Mouse (Mus musculus) liver, embryonic 12.5 days (tissue): Measurements from ENCODE around the gene Cyb561. TPM values are rescaled to one million over a fixed set of nuclear protein-coding genes. Genes with fewer than 3 reads are reported as not detected.

Experiments
- ATAC-seq: fragments of 200-750 bp; cut with Nextera tagmentation; 2 replicates; pipeline ENCODE4 v1.8.0; 2017; ENCODE audit warnings: moderate number of reproducible peaks, mild to moderate bottlenecking, moderate library complexity
- H3K27ac ChIP-seq: fragments of 300-500 bp; sonication (generic); 2 replicates; pipeline ENCODE4 v1.5.1; 2016; ENCODE audit warnings: mild to moderate bottlenecking
- H3K27me3 ChIP-seq: fragments of 300-500 bp; sonication (generic); replicated peaks from 2 replicates; pipeline ENCODE4 v1.6.1; 2016; ENCODE audit warnings: mild to moderate bottlenecking, moderate library complexity
- H3K36me3 ChIP-seq: fragments of 300-500 bp; sonication (generic); 2 replicates; pipeline ENCODE4 v1.6.1; 2016; ENCODE audit warnings: mild to moderate bottlenecking, moderate library complexity
- H3K4me1 ChIP-seq: fragments of 300-500 bp; sonication (generic); 2 replicates; pipeline ENCODE4 v1.6.1; 2016
- H3K4me2 ChIP-seq: fragments of 300-500 bp; sonication (generic); 2 replicates; pipeline ENCODE4 v1.6.1; 2016; ENCODE audit warnings: mild to moderate bottlenecking, moderate library complexity
- H3K4me3 ChIP-seq: fragments of 300-500 bp; sonication (generic); 2 replicates; pipeline ENCODE4 v1.5.1; 2016; ENCODE audit warnings: mild to moderate bottlenecking, moderate library complexity
- H3K9ac ChIP-seq: fragments of 300-500 bp; sonication (generic); 2 replicates; pipeline ENCODE4 v1.6.1; 2016; ENCODE audit warnings: mild to moderate bottlenecking, moderate library complexity
- H3K9me3 ChIP-seq: fragments of 300-500 bp; sonication (generic); replicated peaks from 2 replicates; pipeline ENCODE4 v1.6.1; 2016; ENCODE audit warnings: mild to moderate bottlenecking, moderate library complexity
- WGBS: fragments of 180-500 bp; shearing (Covaris S2); methylation state at CpG from one replicate; pipeline ENCODE4 v1.1.7; 2016; ENCODE audit not compliant: insufficient replicate concordance; 5-methylcytosine and 5-hydroxymethylcytosine counted together
- polyA plus RNA-seq: library from polyadenylated mRNA; unstranded; fragments of >200 nt; fragmentation: Nextera tagmentation; extraction: Ambion mirVana; gene quantifications from 2 replicates; pipeline ENCODE4 v1.2.1, GENCODE M21; 2016

Gene Cyb561
- polyA plus RNA-seq = 1.9 TPM in 2 replicates

DNA sequence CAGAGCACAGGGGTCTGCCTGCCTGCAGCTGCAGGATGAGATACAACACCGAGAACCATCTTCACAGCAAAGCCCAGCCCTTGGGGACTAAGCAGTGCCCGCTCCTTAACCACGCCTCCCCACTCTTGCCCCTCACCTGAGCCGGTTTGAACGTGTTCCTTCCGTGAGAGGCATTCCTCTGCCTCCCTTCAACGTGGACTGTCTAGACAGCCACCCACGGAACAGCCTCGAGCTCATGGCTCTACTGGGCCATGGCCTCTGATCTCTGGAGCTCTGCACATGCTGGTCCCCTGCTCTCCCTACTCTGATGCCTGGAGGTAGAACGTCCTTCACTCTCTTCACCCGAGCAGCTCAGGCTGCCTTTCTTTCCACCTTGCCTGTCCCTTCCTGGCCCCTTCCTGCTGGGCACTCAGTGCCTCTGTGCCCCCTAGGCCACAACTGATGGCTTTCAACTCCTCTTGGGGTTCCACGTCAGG, at the start of gene Cyb561:
TSS of gene Cyb561 (minus strand) at position 426 of the 476 bp plus-strand sequence.
- WGBS = 56% methylated on average over 12 of the region's 12 CpGs
- Histone ChIP-seq H3K36me3 (no peaks in the 10 kb centered on the region), H3K4me2 (no peak within 1 kb of the TSS), H3K27me3 (peaks cover 37% of the 10 kb centered on the region), H3K4me3 (no peak within 1 kb of the TSS), H3K4me1 (no peaks in the 10 kb centered on the region), H3K9ac (no peak within 1 kb of the TSS), H3K9me3 (no peaks in the 10 kb centered on the region), H3K27ac (no peak within 1 kb of the TSS)
- ATAC-seq = no peak

DNA sequence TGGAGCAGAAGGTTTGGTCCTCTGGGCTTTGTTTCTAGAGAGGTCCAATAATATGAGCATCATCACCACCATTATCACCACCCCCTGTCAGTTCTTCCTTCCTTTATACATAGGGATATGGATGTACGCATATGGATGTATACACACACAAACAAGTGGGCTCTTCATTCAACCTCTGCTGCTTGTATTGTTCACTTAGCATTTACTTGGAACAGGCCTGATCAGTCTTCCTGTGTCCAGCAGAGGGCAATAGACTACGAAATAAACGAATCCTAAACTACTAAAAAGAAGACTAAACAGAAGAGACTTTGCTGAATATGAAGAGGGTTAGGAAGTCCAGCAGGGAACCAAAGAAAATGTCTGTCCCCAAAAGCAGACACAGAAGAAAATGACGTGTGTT, 48.6 kb upstream of the Cyb561 start:
- no peaks in the 10 kb centered on the region for H3K9me3 ChIP-seq
- H3K4me1 ChIP-seq = 0 out of 2 replicates have a peak, but pooled peaks cover 6% of the 10 kb centered on the region
- H3K4me3 ChIP-seq = no peak overlapping the region
- 30% methylated on average over 4 of the region's 4 CpGs for WGBS
- no peak overlapping the region for H3K4me2 ChIP-seq
- no peaks in the 10 kb centered on the region for H3K36me3 ChIP-seq
- peaks cover 30% of the 10 kb centered on the region; the same call in 1 of the 2 replicates for H3K27me3 ChIP-seq
- no peak for ATAC-seq
- no peak overlapping the region for H3K9ac ChIP-seq
- no peak overlapping the region for H3K27ac ChIP-seq

GRCm38 (mm10) chr11:106000062-106000461, 46.9 kb upstream of the Cyb561 start:
- 69% methylated on average over 6 of the region's 6 CpGs for WGBS
- no peak overlapping the region for H3K9ac ChIP-seq
- H3K4me3 ChIP-seq = no peak overlapping the region
- no peak overlapping the region for H3K4me2 ChIP-seq
- no peaks in the 10 kb centered on the region for H3K9me3 ChIP-seq
- no peaks in the 10 kb centered on the region for H3K4me1 ChIP-seq
- peaks cover 27% of the 10 kb centered on the region for H3K27me3 ChIP-seq
- H3K36me3 ChIP-seq = no peaks in the 10 kb centered on the region
- no peak for ATAC-seq
- no peak overlapping the region for H3K27ac ChIP-seq

DNA sequence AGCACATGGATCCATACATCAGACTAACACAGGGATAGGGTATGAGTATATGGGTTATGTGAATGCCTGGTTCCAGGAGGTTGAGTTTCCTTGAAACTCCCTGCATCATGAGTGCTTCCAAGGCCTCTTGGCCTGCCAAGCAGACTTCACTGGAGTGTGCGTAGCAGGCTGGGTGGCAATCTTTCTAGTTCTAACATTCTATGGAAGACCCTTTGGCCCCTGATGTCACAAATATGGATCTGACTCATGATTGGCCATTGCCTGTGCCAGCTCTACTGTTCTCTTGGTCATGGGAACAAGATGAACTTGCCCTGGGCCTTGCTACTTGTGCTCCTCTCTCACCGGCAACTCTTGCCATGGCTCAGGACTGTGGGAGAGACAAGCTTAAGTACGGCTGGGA, 41.2 kb upstream of the Cyb561 start, which contains the start of gene Ace3:
TSS of gene Ace3 (plus strand) at position 301 of the 400 bp plus-strand sequence.
- H3K27me3 ChIP-seq = peaks cover 17% of the 10 kb centered on the region

GRCm38 (mm10) chr11:105990231-105990630, 37.1 kb upstream of the Cyb561 start:
- 34% methylated on average over 2 of the region's 2 CpGs for WGBS
- Histone ChIP-seq H3K27ac (no peak overlapping the region), H3K27me3 (peaks cover 13% of the 10 kb centered on the region), H3K4me2 (no peak overlapping the region), H3K36me3 (no peaks in the 10 kb centered on the region), H3K4me1 (0 out of 2 replicates have a peak, but pooled peaks cover 3% of the 10 kb centered on the region), H3K9ac (no peak overlapping the region), H3K9me3 (no peaks in the 10 kb centered on the region), H3K4me3 (no peak overlapping the region)
- no peak for ATAC-seq

More for the DNA sequence above, 41.2 kb upstream of the Cyb561 start, which contains the start of gene Ace3:
- Histone ChIP-seq H3K4me2 (no peak within 1 kb of the TSS), H3K9me3 (no peaks in the 10 kb centered on the region), H3K27ac (no peak within 1 kb of the TSS), H3K4me3 (no peak within 1 kb of the TSS), H3K36me3 (no peaks in the 10 kb centered on the region), H3K4me1 (0 out of 2 replicates have a peak, but pooled peaks cover 3% of the 10 kb centered on the region), H3K9ac (no peak within 1 kb of the TSS)
- 85% methylated on average over 3 of the region's 3 CpGs for WGBS
- no peak for ATAC-seq

DNA sequence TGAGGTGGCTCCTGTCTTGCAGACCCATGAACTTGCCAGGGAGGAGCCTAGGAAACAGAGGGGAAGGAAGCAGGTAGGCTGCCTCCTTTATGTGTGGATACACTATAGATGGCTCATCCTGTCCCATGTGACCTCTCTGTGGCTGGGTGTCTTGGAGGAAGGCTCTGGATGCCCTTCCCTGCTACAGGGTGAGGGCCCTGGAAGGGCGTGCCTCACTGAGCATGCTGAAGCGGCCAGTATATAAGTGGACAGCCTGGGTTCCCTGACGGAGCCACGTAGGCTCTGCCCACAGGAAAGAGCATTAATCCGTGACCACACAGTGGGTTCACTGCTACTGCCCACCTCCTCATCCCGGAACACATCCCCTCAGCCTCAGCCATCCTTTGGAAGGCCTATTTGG, 36.3 kb upstream of the Cyb561 start:
- no peak overlapping the region for H3K9ac ChIP-seq
- no peak overlapping the region for H3K27ac ChIP-seq
- H3K4me2 ChIP-seq = no peak overlapping the region
- ATAC-seq = no peak
- no peaks in the 10 kb centered on the region for H3K9me3 ChIP-seq
- H3K4me1 ChIP-seq = 0 out of 2 replicates have a peak, but pooled peaks cover 3% of the 10 kb centered on the region
- H3K27me3 ChIP-seq = peaks cover 13% of the 10 kb centered on the region; the same call in 1 of the 2 replicates
- no peaks in the 10 kb centered on the region for H3K36me3 ChIP-seq
- H3K4me3 ChIP-seq = no peak overlapping the region
- 58% methylated on average over 6 of the region's 6 CpGs for WGBS

DNA sequence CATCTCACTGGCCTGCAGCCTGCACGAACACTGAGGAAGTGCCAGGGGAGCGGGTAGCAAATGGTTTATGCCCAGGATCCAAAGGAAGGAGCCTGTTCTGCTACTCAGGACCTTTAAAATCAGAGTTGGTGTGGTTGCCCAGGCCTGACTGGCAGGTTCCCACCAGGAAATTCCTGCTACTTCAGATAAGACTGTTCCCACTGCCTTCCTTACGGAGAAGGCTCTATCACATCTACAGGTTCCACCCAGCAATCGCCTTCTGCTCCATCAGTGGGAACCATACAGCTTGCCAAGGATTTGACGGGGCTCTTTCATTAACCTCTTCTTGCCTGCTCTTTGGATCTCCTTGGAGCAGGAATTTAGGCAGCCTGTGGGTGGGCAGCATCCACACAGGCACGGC, 34.3 kb upstream of the Cyb561 start:
- H3K4me2 ChIP-seq = no peak overlapping the region
- no peak overlapping the region for H3K27ac ChIP-seq

DNA sequence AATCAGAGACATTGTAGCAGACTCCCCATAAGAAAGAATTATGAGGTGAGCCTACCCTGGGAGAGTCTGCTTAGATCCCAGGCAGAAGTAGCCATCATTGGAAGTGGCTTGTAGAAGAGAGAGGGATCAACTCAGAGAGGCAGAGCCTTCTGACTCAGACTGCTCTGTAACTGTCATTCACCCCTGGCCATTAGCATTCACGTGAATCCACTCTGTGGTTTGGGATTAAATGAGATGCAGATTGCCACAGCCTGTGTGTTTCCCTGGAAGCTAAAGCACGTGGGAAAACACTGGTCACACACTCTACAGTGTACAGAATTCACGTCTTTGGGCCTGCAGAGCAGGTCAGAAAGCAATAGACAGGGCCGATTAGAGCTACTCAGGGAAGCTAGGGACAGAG, 31.3 kb upstream of the Cyb561 start:
- Histone ChIP-seq H3K4me2 (no peak overlapping the region), H3K4me1 (no peaks in the 10 kb centered on the region), H3K27ac (no peak overlapping the region), H3K9me3 (no peaks in the 10 kb centered on the region), H3K4me3 (no peak overlapping the region), H3K27me3 (peaks cover 17% of the 10 kb centered on the region), H3K36me3 (no peaks in the 10 kb centered on the region), H3K9ac (no peak overlapping the region)
- no peak for ATAC-seq
- WGBS = 47% methylated on average over 4 of the region's 4 CpGs

More for the DNA sequence above, 34.3 kb upstream of the Cyb561 start:
- no peak overlapping the region for H3K4me3 ChIP-seq
- H3K9me3 ChIP-seq = no peaks in the 10 kb centered on the region
- 40% methylated on average over 6 of the region's 6 CpGs for WGBS
- H3K9ac ChIP-seq = no peak overlapping the region
- 0 out of 2 replicates have a peak, but pooled peaks cover 3% of the 10 kb centered on the region for H3K4me1 ChIP-seq
- H3K27me3 ChIP-seq = peaks cover 13% of the 10 kb centered on the region; the same call in 1 of the 2 replicates
- H3K36me3 ChIP-seq = no peaks in the 10 kb centered on the region
- ATAC-seq = no peak

DNA sequence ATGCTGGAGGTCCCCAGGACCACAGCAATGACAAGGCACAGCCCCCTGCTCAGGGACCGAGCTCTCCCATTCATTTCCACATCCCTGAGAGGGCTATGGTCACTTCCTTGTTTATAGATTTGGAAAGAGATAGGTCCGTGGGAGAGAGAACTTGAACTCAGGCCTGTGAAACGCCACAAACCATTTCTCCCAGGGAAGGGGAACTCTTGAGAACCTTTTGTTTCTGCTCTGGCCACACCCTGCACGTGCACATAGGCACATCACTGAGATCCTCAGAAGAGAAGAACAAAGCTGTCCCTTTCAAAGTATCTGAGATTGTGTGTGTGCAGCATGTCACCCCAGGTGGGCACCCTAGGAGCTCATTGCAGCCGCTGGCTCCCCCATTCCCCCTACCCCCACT, 25.5 kb upstream of the Cyb561 start:
- no peaks in the 10 kb centered on the region for H3K4me1 ChIP-seq

DNA sequence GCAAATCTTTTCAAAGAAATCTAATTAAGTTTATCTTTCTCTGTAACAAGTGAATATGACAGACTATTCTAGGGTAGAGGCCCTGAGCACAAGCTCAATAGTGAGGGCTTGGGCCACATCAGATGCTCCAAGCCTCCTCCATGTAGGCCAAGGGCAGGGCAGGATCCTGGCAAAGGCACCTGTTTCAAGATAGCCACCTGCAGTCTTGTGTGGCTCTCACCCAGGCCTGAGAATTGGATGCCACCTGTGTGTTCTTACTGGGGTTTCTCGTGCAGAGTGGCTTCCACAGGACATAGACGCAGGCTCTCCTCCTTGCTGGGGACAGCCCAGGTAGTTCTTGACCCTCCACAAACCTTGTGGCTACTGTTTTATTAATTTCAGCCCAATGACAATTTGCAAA, 25.1 kb upstream of the Cyb561 start:
- no peak overlapping the region for H3K4me3 ChIP-seq
- H3K27me3 ChIP-seq = peaks cover 46% of the 10 kb centered on the region
- no peak overlapping the region for H3K27ac ChIP-seq
- no peaks in the 10 kb centered on the region for H3K36me3 ChIP-seq
- H3K4me2 ChIP-seq = no peak overlapping the region
- no peaks in the 10 kb centered on the region for H3K4me1 ChIP-seq
- no peak overlapping the region for H3K9ac ChIP-seq
- H3K9me3 ChIP-seq = no peaks in the 10 kb centered on the region
- ATAC-seq = no peak
- WGBS = 57% methylated on average over 2 of the region's 2 CpGs

More for the DNA sequence above, 25.5 kb upstream of the Cyb561 start:
- Histone ChIP-seq H3K9ac (no peak overlapping the region), H3K4me2 (no peak overlapping the region), H3K27me3 (peaks cover 41% of the 10 kb centered on the region), H3K36me3 (no peaks in the 10 kb centered on the region), H3K27ac (no peak overlapping the region), H3K9me3 (no peaks in the 10 kb centered on the region), H3K4me3 (no peak overlapping the region)
- no peak for ATAC-seq
- WGBS = 42% methylated on average over 5 of the region's 5 CpGs

- no peaks in the 10 kb centered on the region for H3K9me3 ChIP-seq
- H3K36me3 ChIP-seq = no peaks in the 10 kb centered on the region
- no peak overlapping the region for H3K4me2 ChIP-seq
- ATAC-seq = no peak
- no peak overlapping the region for H3K27ac ChIP-seq
- WGBS = 75% methylated on average over 5 of the region's 5 CpGs
- H3K4me1 ChIP-seq = no peaks in the 10 kb centered on the region
- H3K9ac ChIP-seq = no peak overlapping the region
- peaks cover 68% of the 10 kb centered on the region for H3K27me3 ChIP-seq
- H3K4me3 ChIP-seq = no peak overlapping the region
Measured at GRCm38 (mm10) chr11:105975636-105976035, 22.5 kb upstream of the Cyb561 start.

DNA sequence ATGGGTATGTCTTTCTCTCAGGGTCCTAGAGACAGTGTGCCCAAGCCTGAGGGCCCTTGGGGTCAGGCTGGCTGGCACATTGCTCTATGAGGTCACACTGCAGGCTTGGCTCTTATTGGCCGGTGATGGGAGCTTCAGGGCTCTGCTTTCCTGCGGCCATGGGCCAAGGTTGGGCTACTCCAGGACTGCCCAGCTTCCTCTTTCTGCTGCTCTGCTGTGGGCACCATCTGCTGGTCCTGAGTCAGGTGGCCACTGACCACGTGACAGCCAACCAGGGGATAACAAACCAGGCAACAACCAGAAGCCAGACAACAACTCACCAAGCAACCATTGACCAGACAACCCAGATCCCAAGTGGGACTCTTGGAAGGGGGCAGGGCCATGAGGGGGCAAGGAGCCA, 21.9 kb upstream of the Cyb561 start:
- H3K27me3 ChIP-seq = peaks cover 72% of the 10 kb centered on the region
- H3K27ac ChIP-seq = no peak overlapping the region
- WGBS = 49% methylated on average over 3 of the region's 3 CpGs

GRCm38 (mm10) chr11:105974593-105974992, 21.5 kb upstream of the Cyb561 start:
- Histone ChIP-seq H3K36me3 (no peaks in the 10 kb centered on the region), H3K27ac (no peak overlapping the region), H3K4me2 (no peak overlapping the region), H3K9me3 (no peaks in the 10 kb centered on the region), H3K9ac (no peak overlapping the region), H3K27me3 (peaks cover 76% of the 10 kb centered on the region), H3K4me1 (no peaks in the 10 kb centered on the region), H3K4me3 (no peak overlapping the region)
- 67% methylated on average over 6 of the region's 6 CpGs for WGBS
- no peak for ATAC-seq

More for the DNA sequence above, 21.9 kb upstream of the Cyb561 start:
- ATAC-seq = no peak
- Histone ChIP-seq H3K9me3 (no peaks in the 10 kb centered on the region), H3K4me1 (no peaks in the 10 kb centered on the region), H3K9ac (no peak overlapping the region), H3K4me3 (no peak overlapping the region), H3K36me3 (no peaks in the 10 kb centered on the region), H3K4me2 (no peak overlapping the region)
